ENCODE assay signal across 16 mouse cellular contexts in genomic region chr4:53145434-53146168, GRCm38 (mm10). TPM values are rescaled to one million over a fixed set of nuclear protein-coding genes. Genes with fewer than 3 reads are reported as not detected.
DNase-seq lines count a peak whose midpoint lies in the region; ATAC-seq lines count a peak whose summit lies in the region.
"Had no signal": no experiment of that assay in that cellular context is flagged by ENCODE, and none has a peak within 500 bp of the region (broad histone marks: within the 10 kb centered on the region; RNA-seq: fewer than 3 reads in every experiment).

No protein-coding gene starts in this region.

- H3K9ac ChIP-seq in liver, embryonic 15.5 days = no peak overlapping the region
- no peak overlapping the region for H3K9ac ChIP-seq in liver, embryonic 12.5 days
- H3K9ac ChIP-seq: kidney, embryonic 15.5 days; limb, embryonic 15.5 days had no signal

- H3K27me3 ChIP-seq in liver, embryonic 15.5 days = no peaks in the 10 kb centered on the region
- H3K27me3 ChIP-seq in liver, embryonic 12.5 days (replicated peaks) = no peaks in the 10 kb centered on the region
- H3K27me3 ChIP-seq: kidney, embryonic 15.5 days; limb, embryonic 15.5 days had no signal

- 60% methylated on average over 12 of the region's 12 CpGs for WGBS in liver, embryonic 15.5 days (ENCODE audit: insufficient replicate concordance)
- WGBS in liver, embryonic 12.5 days (ENCODE audit: insufficient replicate concordance) = 52% methylated on average over 12 of the region's 12 CpGs

- peak; percentile 74 for DNase-seq in heart, adult 11 months
- DNase-seq in heart, postnatal 10 days = no peak
- peak; percentile 60 for DNase-seq in MEL-GATA-1-ER (ENCODE audit: extremely low read depth, low read depth)
- DNase-seq in urinary bladder, postnatal 25 days (ENCODE audit: low spot score) = no peak
- DNase-seq: adrenal gland, postnatal 10 days; gastrocnemius, postnatal 10 days; heart, postnatal 14 days; right cerebral cortex, postnatal 14 days; thymus, adult 18-20 months had no signal

- H3K36me3 ChIP-seq in liver, embryonic 15.5 days (replicated peaks) = no peaks in the 10 kb centered on the region
- H3K36me3 ChIP-seq in liver, embryonic 12.5 days = no peaks in the 10 kb centered on the region
- H3K36me3 ChIP-seq: kidney, embryonic 15.5 days had no signal

- H3K4me3 ChIP-seq in liver, embryonic 15.5 days (replicated peaks) = no peak overlapping the region
- no peak overlapping the region for H3K4me3 ChIP-seq in liver, embryonic 12.5 days
- H3K4me3 ChIP-seq: erythroblast, embryonic 14.5 days; kidney, embryonic 15.5 days; limb, embryonic 15.5 days had no signal

- intact Hi-C loops in heart, postnatal 10 days (cut with DNase I) = no loop called here

- peaks cover 43% of the 10 kb centered on the region for H3K4me1 ChIP-seq in liver, embryonic 15.5 days (replicated peaks)
- H3K4me1 ChIP-seq in liver, embryonic 12.5 days = peaks cover 18% of the 10 kb centered on the region
- H3K4me1 ChIP-seq: kidney, embryonic 15.5 days; limb, embryonic 15.5 days had no signal

- 0 out of 2 replicates have a peak overlapping the region, but pooled peaks have one; percentile 19 for H3K27ac ChIP-seq in liver, embryonic 15.5 days (replicated peaks)
- H3K27ac ChIP-seq in liver, embryonic 12.5 days = no peak overlapping the region
- H3K27ac ChIP-seq: kidney, embryonic 15.5 days; limb, embryonic 15.5 days had no signal

- ATAC-seq in liver, embryonic 15.5 days (ENCODE audit: insufficient read depth) = no peak
- ATAC-seq in liver, embryonic 12.5 days = no peak
- peak; percentile 33; the same call in 1 of the 2 replicates for ATAC-seq in megakaryocyte progenitor cell, adult 5-6 weeks (replicated peaks; ENCODE audit: poor library complexity)
- ATAC-seq: forebrain, embryonic 16.5 days had no signal

- H3K9me3 ChIP-seq in liver, embryonic 15.5 days (replicated peaks) = no peaks in the 10 kb centered on the region
- no peaks in the 10 kb centered on the region for H3K9me3 ChIP-seq in liver, embryonic 12.5 days (replicated peaks)
- H3K9me3 ChIP-seq: kidney, embryonic 15.5 days; limb, embryonic 15.5 days had no signal

- no peak overlapping the region for H3K4me2 ChIP-seq in liver, embryonic 15.5 days
- no peak overlapping the region for H3K4me2 ChIP-seq in liver, embryonic 12.5 days
- H3K4me2 ChIP-seq: kidney, embryonic 15.5 days; limb, embryonic 15.5 days had no signal

RNA-seq across cellular contexts. Expression of gene Abca1, which starts 14.1 kb away (rescaled TPM):
- total RNA-seq in heart, postnatal 10 days (2021) = 10 to 100 TPM; 16.1 to 18.2 TPM
- polyA plus RNA-seq in liver, embryonic 15.5 days (2015; fragmentation: Nextera tagmentation; extraction: Ambion mirVana) = 11.5 and 14.8 TPM in 2 replicates
- polyA plus RNA-seq in liver, embryonic 12.5 days (2016; fragmentation: Nextera tagmentation; extraction: Ambion mirVana) = 9.8 and 10.1 TPM in 2 replicates
- total RNA-seq in megakaryocyte progenitor cell, adult 5-6 weeks (2015) = 1.2 and 1.8 TPM in 2 replicates
- 1.8 and 1.9 TPM in 2 replicates for total RNA-seq in megakaryocyte progenitor cell, adult 5-6 weeks (2017)

Comparison
In these comparisons a context has a peak if more than half of its experiments do, and no peak if none do; other contexts are left out.
1. DNase-seq: peak in heart, adult 11 months (single experiment) and MEL-GATA-1-ER (single experiment); none in heart, postnatal 10 days (0 of 2) and urinary bladder, postnatal 25 days (single experiment).
2. RNA of gene Abca1, which starts 14.1 kb away (total RNA-seq): 16.1 to 18.2 TPM in heart, postnatal 10 days; 1.2 to 1.9 TPM in megakaryocyte progenitor cell, adult 5-6 weeks; every median in the first group is over 4 times any median in the second.